Mouse (Mus musculus): Measurements from ENCODE around the gene Nr1i2. TPM values are rescaled to one million over a fixed set of nuclear protein-coding genes. Genes with fewer than 3 reads are reported as not detected.

Nr1i2 gene
- polyA plus RNA-seq, 1 experiment = not detected

- peak; percentile 5 for DNase-seq (ENCODE audit: low read depth)
- no peak for TF ChIP-seq CTCF (IDR thresholded peaks at IDR 0.05; ENCODE audit: borderline replicate concordance, extremely low read depth, insufficient read depth, insufficient read length)
- TF ChIP-seq POLR2A (IDR thresholded peaks at IDR 0.05; ENCODE audit: borderline replicate concordance, extremely low read depth, insufficient read depth, insufficient read length, poor library complexity, severe bottlenecking) = no peak
Observed at GRCm38 (mm10) chr16:38286541-38286940, 8.1 kb downstream of the Nr1i2 start.

GRCm38 (mm10) chr16:38285801-38286200 is 8.8 kb downstream of the Nr1i2 start:
- TF ChIP-seq POLR2A (IDR thresholded peaks at IDR 0.05; ENCODE audit: borderline replicate concordance, extremely low read depth, insufficient read depth, insufficient read length, poor library complexity, severe bottlenecking) (no peak), CTCF (IDR thresholded peaks at IDR 0.05; ENCODE audit: borderline replicate concordance, extremely low read depth, insufficient read depth, insufficient read length) (no peak)
- DNase-seq (ENCODE audit: low read depth) = no peak

GRCm38 (mm10) chr16:38283300-38283699 is 11.3 kb downstream of the Nr1i2 start:
- TF ChIP-seq CTCF (IDR thresholded peaks at IDR 0.05; ENCODE audit: borderline replicate concordance, extremely low read depth, insufficient read depth, insufficient read length) = no peak
- TF ChIP-seq POLR2A (IDR thresholded peaks at IDR 0.05; ENCODE audit: borderline replicate concordance, extremely low read depth, insufficient read depth, insufficient read length, poor library complexity, severe bottlenecking) = no peak
- DNase-seq (ENCODE audit: low read depth) = peak; percentile 49

GRCm38 (mm10) chr16:38282559-38283160 is 12.0 kb downstream of the Nr1i2 start:
- TF ChIP-seq POLR2A (IDR thresholded peaks at IDR 0.05; ENCODE audit: borderline replicate concordance, extremely low read depth, insufficient read depth, insufficient read length, poor library complexity, severe bottlenecking) (no peak), CTCF (IDR thresholded peaks at IDR 0.05; ENCODE audit: borderline replicate concordance, extremely low read depth, insufficient read depth, insufficient read length) (no peak)
- no peak for DNase-seq (ENCODE audit: low read depth)

GRCm38 (mm10) chr16:38280951-38281350 is 13.7 kb downstream of the Nr1i2 start:
- TF ChIP-seq CTCF (IDR thresholded peaks at IDR 0.05; ENCODE audit: borderline replicate concordance, extremely low read depth, insufficient read depth, insufficient read length) (no peak), POLR2A (IDR thresholded peaks at IDR 0.05; ENCODE audit: borderline replicate concordance, extremely low read depth, insufficient read depth, insufficient read length, poor library complexity, severe bottlenecking) (no peak)
- DNase-seq (ENCODE audit: low read depth) = no peak

GRCm38 (mm10) chr16:38279794-38280193 is 14.8 kb downstream of the Nr1i2 start:
- TF ChIP-seq POLR2A (IDR thresholded peaks at IDR 0.05; ENCODE audit: borderline replicate concordance, extremely low read depth, insufficient read depth, insufficient read length, poor library complexity, severe bottlenecking) = no peak
- TF ChIP-seq CTCF (IDR thresholded peaks at IDR 0.05; ENCODE audit: borderline replicate concordance, extremely low read depth, insufficient read depth, insufficient read length) = no peak
- no peak for DNase-seq (ENCODE audit: low read depth)

- TF ChIP-seq POLR2A (IDR thresholded peaks at IDR 0.05; ENCODE audit: borderline replicate concordance, extremely low read depth, insufficient read depth, insufficient read length, poor library complexity, severe bottlenecking) (no peak), CTCF (IDR thresholded peaks at IDR 0.05; ENCODE audit: borderline replicate concordance, extremely low read depth, insufficient read depth, insufficient read length) (no peak)
- no peak for DNase-seq (ENCODE audit: low read depth)
Observed at GRCm38 (mm10) chr16:38274737-38275136, 19.9 kb downstream of the Nr1i2 start.

GRCm38 (mm10) chr16:38272483-38272882 is 22.1 kb downstream of the Nr1i2 start:
- peak; percentile 81 for DNase-seq (ENCODE audit: low read depth)

GRCm38 (mm10) chr16:38271601-38272000 is 23.0 kb downstream of the Nr1i2 start:
- TF ChIP-seq POLR2A (IDR thresholded peaks at IDR 0.05; ENCODE audit: borderline replicate concordance, extremely low read depth, insufficient read depth, insufficient read length, poor library complexity, severe bottlenecking) = no peak
- TF ChIP-seq CTCF (IDR thresholded peaks at IDR 0.05; ENCODE audit: borderline replicate concordance, extremely low read depth, insufficient read depth, insufficient read length) = no peak
- DNase-seq (ENCODE audit: low read depth) = peak; percentile 4

More at GRCm38 (mm10) chr16:38272483-38272882, 22.1 kb downstream of the Nr1i2 start:
- TF ChIP-seq CTCF (IDR thresholded peaks at IDR 0.05; ENCODE audit: borderline replicate concordance, extremely low read depth, insufficient read depth, insufficient read length) (no peak), POLR2A (IDR thresholded peaks at IDR 0.05; ENCODE audit: borderline replicate concordance, extremely low read depth, insufficient read depth, insufficient read length, poor library complexity, severe bottlenecking) (no peak)

- TF ChIP-seq CTCF (IDR thresholded peaks at IDR 0.05; ENCODE audit: borderline replicate concordance, extremely low read depth, insufficient read depth, insufficient read length) (no peak), POLR2A (IDR thresholded peaks at IDR 0.05; ENCODE audit: borderline replicate concordance, extremely low read depth, insufficient read depth, insufficient read length, poor library complexity, severe bottlenecking) (no peak)
- no peak for DNase-seq (ENCODE audit: low read depth)
Observed at GRCm38 (mm10) chr16:38255927-38256326, 38.7 kb downstream of the Nr1i2 start.

- peak; percentile 29; the same call in 1 of the 2 replicates for TF ChIP-seq CTCF (IDR thresholded peaks at IDR 0.05; ENCODE audit: borderline replicate concordance, extremely low read depth, insufficient read depth, insufficient read length)
- TF ChIP-seq POLR2A (IDR thresholded peaks at IDR 0.05; ENCODE audit: borderline replicate concordance, extremely low read depth, insufficient read depth, insufficient read length, poor library complexity, severe bottlenecking) = no peak
- no peak for DNase-seq (ENCODE audit: low read depth)
Observed at GRCm38 (mm10) chr16:38255107-38255506, 39.5 kb downstream of the Nr1i2 start.

- no peak for DNase-seq (ENCODE audit: low read depth)
- TF ChIP-seq POLR2A (IDR thresholded peaks at IDR 0.05; ENCODE audit: borderline replicate concordance, extremely low read depth, insufficient read depth, insufficient read length, poor library complexity, severe bottlenecking) (no peak), CTCF (IDR thresholded peaks at IDR 0.05; ENCODE audit: borderline replicate concordance, extremely low read depth, insufficient read depth, insufficient read length) (no peak)
Observed at GRCm38 (mm10) chr16:38254001-38254400, 40.6 kb downstream of the Nr1i2 start.

All from brain, embryonic 14.5 days (tissue).